Mouse (Mus musculus) layer of hippocampus, adult 18-20 months (tissue): ENCODE results near the gene Jag1. TPM values are rescaled to one million over a fixed set of nuclear protein-coding genes. Genes with fewer than 3 reads are reported as not detected.

Experiments used
- DNase-seq, 2 experiments: peaks; one replicate each; pipeline ENCODE4 v3.0.0; 2022; ENCODE audit warnings: low spot score in 2 of 2
- long read RNA-seq: library from polyadenylated mRNA; stranded (forward); transcript quantifications from one replicate; pipeline ENCODE4 v2.0.0, GENCODE M21; 2021
- total RNA-seq, 2 experiments: library from RNA; stranded (reverse); gene quantifications; 2 replicates each; pipeline ENCODE4 v1.2.3; 2021

Gene Jag1
- total RNA-seq = 1 to 10 TPM; 8.9 to 9.4 TPM
- long read RNA-seq, full-length matches to known transcripts = 9 of 10 reads
- long read RNA-seq, partial matches to known transcripts = 1 of 10 reads
- long read RNA-seq, other reads (novel, unspliced or antisense) = 0 of 10 reads

DNA sequence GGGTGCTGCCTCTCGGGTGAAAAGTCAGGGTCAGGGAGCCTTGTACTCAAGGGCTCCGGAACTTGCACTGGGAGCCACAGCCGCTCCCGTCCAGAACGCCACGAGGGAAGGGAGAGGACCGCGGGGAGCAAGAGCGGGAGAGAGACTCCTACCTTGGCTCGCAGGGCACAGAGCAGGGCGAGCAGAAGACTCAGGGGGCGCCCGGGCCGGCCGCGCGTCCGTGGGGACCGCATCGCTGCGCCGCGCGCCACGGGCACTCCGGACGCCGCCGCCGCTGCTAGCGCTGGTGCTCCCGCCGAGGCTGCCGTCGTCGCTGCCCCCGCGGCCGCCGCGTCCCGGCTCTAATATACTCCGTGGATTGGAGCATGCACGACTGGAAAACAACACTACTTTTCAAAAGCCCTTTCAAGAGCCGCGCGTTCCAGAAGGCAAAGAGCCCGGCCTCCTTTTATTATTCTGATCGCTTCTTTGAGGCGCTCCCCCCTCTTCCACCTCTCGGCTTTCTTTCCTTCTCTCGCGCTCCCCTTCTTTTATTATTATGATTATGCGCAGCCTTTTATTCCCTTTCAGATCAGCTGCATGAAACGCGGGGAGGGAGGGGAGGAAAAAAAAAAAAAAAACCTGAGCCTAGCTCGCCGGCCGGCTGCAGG, at the start of gene Jag1:
Jag1 (minus strand) TSS at position 620 of the 650 bp plus-strand sequence.
- DNase-seq = peak; percentile 31 to 51

DNA sequence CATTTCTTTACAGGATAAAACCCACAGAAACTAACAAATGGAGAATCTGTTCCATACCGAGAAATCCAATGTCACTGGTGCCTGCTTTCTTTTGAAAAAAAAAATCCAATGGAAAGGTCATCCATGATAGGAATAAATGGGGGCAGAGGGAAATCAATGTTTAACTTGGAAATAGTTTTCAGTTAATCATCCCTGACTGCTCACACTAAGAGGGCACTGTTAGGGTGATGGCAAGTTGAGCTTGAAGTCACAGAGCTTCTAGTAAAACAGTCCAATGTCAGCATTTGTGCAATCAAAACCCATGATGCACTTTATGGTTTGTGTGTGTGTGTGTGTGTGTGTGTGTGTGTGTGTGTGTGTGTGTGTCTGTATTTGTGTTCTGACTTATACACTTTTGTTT, 39.6 kb upstream of the Jag1 start:
- DNase-seq = no peak

DNA sequence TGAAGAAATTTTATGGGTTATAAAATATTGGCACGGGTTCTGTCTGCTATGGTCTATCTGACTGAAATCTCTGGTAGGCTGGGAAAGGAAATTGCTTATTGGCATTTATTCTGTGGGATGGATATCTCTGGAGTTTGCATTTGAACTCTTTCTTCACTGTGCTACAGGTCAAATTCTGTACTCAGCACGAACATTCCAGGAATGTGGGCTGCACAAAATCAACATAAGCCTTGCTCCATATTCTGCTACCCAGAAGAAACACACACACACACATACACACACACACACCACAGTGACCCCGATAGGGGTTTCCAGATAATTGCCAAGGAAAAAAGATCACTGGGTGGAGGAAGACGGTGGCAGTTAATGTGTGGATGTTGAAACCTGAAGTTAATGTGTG, 37.4 kb upstream of the Jag1 start:
- no peak for DNase-seq

DNA sequence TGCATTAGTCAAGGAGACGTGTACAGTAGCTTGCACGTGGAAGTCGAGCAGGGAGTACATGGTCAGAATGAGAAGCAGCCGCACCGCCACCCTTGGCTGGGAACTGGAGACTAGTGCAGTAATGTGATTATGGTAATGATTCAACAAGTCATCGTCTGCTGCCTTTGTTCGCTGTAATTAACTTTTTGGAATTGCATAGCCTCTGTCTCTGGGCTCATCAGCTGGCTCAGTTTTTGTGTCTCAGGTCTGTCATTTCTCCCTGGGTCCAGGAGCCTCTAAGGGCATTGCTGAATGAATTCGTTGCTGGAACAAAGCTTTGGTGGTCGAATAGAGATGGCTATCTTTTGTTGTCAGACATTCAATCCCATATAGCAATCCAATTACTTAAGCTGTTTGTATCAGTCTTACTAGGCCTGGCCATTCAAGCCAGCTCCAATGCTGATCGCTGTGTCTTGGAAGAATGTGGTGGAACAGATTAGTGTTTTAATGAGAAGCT, 36.8 kb upstream of the Jag1 start:
- no peak for DNase-seq

DNA sequence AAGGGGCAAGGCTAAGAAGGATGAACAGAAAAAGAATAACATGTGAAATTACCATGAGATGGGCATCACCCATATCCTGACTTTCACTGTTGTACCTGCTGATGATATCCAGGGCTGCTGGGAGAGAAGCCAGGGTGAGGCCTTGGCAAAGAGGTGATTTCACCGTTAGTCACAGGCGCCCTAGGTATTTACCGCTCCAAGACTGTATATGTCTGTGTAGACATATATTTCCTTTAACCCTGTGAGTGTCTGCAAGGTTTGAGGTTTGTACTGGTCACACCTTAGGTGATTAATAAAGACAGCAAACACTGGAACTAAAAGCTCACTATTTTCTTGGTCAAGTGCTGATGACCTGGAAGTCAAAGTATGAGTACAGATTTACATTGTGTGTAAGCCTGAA, 34.5 kb upstream of the Jag1 start:
- DNase-seq = no peak

DNA sequence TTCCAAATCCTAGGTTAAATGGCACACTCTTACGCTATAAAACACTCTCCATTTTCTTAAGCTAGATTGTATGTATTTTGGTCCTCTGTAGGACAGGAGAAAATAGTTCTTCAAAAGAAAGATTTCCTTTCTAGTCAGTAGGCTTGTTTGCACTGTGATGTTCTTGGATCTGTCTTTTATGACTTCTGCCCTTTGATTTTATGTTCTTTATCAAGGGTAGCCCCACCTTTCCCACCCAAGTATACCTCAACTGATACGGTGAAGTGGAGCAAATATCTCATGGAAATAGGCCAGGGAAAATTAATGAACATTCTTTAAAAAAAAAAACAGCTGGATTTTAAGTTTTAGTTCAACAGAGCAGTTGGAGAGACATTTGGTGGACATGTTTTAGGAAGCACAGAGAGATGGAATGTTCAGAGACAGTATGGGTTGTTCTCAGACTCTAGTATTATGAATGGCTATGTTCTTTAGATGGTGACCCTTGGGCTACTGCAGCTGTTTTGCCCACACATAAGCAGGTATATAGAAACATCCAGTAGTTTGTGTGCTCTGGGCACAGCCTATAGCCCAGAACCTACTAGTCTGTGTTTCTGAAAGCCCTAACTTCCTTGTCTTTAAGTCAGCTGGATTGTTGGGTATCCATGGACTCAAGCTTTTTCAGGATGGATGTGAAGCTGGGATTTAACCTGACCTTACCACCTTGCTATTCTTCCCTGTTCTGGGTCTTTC, 30.7 kb upstream of the Jag1 start:
- no peak for DNase-seq

DNA sequence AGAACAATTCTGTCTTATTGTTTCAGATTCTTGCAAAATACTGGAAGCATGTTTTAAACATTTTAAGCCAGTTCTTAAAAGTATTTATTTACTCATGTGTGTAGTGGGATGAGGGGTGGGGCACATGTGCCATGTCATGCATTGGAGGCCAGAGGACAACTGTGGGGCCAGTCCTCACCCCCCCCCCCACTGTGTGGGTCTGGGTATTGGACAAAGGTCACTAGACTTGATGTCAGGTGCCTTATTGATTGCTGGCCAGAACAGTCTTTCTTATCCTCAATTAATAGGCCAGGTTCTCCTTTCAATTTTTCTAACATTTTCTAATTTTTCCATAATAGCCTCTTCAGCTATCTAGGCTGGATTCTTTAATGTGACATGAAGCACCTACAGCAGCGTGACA, 21.6 kb upstream of the Jag1 start:
- DNase-seq = no peak

DNA sequence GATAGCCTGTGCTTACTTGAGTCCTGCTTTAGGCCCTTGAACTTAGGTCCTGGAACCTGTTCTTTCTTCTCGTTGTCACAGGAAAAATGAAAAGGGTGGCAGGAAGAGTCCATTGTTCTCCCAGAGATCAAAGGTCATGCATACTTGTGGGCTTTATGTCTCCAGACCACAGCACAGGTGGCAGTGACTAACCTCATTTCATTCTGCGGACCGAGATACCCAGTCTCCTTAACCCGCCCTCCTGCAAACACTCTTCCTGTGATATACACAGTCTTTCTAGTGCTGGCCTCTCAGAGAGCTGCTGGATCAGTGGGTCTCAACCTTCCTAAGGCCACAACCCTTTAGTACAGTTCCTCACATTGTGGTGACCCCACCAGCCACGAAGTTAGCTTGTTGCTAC, 17.6 kb upstream of the Jag1 start:
- DNase-seq = no peak

DNA sequence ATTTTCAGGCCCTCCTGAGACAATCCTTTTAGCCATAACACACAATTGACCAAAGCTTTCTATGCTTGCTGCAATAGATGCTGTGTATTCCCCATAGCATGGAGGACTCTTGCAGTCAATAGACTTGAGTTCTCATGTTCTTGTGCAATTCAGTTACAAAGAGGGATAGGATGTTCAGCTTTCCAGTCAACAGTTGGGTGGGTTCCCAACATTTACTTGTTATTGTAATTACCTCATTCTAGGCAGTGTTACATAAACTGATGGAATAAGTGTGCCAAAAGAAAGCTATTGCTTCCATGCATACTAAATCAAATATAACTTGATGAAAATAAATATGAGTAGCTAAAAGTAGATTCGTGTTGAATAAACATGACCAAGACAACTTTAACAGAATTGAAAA, 8.4 kb upstream of the Jag1 start:
- DNase-seq = no peak

DNA sequence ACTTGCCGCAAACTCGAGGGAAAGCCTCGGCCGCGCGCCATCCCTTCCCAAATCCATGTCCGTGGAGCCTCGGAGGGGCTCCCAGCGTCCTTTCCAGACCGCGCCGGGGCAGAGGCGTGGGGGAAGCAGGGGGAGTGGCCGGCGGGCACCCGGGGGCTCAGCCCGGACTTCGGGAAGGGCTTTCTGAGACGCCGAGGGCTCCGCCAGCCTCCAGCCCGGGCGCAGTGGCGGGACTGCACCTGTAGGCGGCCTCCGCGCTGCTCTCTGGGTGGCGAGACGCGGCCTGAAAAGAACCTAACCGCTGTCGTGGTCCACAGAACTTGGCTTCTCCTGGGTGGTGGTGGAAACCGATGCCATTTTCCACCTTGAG, 862 bp upstream of the Jag1 start:
- DNase-seq = peak; percentile 40 to 61

DNA sequence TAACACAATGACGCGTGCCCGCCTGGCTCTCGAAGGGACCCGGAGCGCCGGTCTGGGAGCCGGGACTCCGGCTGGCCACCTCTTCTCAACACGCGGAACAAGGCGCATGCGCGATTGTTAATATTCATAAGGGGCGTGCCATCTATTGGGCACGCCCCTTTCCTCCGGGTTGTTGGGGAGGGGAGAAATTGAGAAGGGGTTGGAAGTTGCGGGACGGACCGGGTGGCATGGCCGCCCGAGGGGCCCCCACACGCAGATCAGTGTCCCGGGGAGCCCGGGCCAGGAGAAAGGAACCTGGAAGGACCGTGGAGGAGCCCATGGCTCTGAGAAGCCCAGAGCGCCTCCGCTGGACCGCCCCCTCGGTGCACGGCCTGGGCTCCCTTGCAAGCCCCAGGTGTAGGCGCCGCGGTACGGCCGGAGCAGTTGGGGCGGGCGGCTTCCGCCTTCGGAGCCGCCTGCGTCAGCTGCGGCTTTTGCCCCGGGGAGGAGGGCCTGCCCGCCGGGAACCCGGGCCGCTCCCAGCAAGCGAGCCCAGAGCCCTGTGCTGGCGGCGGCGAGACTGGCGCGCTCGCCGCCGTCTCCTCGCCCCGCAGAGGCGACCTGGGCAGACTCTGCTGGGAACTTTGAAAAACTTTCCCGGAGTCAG, 354 bp upstream of the Jag1 start:
- DNase-seq = peak; percentile 54 to 84

DNA sequence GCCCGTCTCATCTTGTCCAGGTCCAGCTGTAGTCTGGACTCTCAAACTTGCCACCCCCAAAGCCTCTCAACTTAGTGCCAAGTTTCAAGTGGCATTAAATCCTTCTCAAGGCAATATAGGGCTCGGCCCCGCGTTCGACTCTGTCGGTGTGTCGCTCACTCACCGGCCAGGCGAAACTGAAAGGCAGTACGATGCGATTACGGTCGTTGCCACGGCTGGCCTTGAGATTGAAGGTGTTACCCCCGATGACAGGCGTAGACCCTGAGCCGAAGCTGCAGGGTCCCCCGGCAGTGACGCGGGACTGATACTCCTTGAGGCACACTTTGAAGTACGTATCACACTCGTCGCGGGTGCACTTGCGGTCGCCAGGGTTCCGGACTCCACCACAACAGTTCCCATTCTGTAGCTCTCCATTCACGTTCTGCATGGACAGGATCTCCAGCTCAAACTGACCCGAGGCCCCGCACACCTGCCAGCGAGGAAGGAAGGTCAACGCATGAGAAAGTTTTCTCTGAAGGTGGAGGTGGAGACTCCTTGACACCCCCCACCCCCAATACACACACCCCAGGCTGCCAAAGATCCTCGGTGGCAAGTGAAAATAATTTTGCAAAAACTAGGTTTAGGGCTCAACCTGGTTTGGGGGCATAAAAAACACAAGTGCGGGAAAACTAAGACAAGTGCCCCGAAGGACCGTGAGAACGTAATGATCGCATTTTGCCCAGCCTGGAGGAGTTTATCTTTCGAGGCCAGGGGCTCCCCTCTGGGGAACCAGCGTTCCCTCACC, 1.0 kb downstream of the Jag1 start:
- DNase-seq = no peak

DNA sequence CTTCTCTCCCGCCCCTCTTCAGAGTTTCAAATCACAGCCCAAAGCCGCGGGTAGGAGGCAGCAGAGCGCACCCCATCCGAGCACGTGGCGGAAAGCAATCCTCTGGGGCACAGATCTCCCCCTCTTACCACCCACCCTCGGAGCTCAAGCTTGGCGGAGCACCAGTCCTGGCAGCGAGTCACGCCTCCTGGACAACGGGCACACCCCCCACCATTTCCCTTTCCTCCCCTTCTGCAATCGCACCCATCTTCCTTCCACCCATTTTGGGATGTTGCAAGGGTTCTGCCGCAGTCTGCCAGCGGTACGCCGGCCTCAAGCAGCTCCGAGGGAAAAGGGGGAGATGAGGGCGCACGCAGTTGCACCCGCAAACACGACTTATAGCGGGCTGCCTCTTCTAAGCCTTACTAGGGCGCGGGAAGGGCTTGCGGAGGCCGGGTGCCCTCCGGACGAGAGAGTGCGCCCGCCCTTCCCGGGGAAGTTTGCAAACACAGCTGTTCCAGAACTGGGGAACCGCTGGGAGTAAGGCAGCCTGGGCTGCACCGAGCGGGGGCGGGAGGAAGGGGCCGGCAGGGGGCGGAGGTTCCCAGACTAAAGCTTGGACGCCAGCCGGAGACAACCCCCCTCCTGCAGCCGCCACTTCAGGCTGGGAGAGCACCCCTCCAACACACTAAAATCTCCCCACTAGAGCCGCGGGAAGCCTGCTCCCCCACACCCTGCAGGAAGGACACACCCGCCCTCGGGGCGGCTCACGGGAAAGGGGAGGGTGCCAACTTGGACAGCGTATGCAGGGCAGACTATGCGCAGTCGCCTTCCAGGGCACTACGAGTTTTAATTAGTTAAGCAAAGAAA, 2.0 kb downstream of the Jag1 start:
- peak; percentile 56 to 82 for DNase-seq

DNA sequence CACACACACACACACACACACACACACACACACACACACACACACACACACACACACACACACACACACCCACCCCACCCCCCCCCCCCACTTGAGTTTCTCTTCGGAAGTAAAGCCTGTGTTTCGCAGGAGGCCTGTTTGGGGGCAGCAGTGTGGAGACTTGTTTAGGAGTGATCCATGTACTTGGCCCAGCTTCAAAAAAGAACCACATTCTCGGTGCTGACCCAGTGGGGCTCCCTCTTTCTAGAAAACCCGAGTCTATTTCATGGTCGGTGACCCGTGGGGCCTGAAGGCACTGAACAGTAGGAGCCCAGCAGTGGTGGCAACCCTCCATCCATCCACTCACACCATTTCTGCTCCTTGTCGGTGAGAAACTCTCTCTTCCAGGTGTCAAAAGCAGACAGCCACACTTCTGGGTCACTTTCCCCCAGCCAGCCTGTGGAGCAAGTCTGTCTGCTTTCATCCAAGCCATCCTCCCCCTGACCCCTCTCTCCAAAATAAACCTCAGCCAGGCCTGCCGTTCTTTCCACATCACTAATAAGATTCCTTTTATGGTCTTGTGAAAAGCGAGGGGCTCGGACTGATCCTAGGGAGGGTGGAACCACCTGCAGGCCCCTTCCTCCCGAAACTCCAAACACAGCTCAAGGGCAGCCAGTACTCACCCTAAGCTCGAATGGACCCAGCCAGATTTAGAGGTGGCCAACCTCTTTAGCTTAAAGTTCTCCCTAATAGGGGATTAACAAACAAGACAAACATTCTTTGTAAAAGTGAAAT, 3.0 kb downstream of the Jag1 start:
- DNase-seq = no peak

DNA sequence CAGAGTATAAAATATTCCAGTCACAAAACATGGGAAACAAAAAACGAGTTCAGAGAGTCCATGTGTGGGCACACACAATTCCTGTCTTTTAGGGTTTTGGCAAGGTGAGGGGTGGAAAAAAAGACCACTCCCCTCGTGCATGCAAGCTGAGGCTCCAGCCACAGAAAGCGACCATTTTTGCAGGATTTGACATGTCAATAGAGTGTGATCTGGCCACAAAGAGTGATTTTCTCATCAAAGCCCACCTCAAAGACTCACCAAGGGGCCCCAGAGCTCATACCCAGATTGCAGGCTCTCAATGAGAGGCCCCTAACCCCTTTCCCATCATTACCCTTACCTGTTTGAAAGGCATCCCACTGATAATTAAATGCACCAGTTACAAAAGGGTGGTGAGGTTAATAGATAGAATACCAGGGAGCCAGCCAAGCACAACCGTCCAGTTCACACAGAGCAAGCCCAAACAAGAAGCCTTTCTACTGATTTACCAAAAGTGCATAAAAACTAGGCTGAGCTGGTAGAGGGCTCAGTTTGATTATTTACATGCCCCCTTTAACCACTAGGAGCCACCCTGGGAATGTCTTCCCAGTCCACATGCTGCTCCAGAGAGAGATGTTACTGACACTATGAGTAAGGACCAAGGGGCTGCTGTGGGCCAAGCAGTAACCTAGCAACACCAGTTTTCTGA, 6.1 kb downstream of the Jag1 start:
- no peak for DNase-seq

DNA sequence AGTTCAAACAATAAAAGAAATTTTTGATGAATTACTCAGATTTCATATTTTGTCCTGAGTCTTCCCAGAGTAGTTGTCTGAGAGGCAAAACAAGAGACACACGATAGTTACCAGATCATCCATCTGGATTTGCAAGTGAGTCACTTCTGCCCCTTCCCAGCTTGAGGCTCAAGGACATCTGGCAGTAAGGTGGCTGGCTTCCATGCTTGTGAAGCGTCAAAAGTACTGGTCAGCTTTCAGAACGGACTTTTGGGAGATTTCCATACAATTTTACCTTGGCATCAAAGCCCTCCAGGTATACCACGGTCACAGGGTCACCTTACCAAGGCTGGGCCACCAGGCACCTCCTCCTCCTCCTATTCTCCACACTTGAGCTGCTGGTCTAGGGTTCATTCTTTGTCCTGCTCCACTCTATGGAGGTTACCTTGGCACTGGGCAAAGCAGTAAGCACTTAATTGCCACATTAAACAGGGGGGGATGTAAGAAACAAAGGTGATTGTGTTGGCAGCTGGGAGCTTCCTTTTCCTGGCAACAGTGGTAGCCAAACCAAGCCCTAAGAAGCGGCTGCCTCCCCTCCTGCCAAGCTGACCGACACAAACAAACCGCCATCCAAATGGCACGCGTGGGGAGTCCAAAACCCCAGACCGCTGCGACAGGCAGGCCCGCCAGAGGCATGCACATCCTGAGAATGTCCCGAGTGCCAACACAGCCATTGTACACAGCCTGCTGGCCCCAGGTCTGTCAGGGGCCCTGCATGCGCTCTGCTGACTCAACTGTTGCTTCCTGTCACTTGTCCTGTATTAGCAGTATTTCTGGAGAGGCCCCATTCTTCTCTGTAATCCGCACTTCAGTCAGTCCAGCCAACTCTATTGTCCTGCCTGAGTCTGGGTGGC, 6.9 kb downstream of the Jag1 start:
- peak in 1 of 2 experiments; percentile 20 for DNase-seq

DNA sequence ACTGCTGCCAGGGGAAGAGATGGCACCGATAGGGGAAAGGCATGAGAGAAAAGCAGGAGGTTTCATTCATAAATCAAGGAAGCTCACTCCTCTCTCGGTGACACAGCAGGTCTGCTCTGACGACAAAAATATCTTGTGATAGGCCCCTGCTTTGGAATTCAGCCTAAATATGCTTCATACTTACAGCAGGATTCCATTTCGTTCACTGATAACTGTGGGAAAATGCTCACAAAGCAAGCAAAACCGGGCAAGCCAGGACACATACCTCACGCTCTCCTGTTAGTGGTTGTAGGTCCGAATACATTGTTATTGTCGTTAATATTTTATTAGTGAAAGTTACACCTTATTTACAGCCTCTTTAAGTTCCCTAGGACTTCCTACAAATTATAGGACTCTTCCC, 8.5 kb downstream of the Jag1 start:
- DNase-seq = no peak

DNA sequence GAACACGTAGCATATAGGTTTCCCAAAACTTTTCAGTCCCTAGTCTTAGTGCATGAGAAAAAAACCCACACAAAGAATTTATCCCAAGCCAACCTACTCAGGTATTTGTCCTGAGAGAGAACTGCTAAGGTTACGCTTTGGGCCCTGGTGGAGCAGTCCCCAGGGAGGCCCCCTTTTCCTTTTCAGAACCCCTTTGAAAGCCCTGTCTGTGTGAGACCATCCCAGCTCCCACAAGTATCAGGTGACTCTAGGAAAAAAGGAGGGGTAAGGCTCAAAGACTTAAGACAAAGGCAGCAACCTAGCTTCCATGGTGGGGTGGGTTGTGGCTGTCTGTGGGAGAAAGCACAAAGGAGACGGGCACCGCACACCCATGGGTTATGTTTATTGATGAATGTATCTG, 9.2 kb downstream of the Jag1 start:
- no peak for DNase-seq
